Mouse (Mus musculus) liver, embryonic 14.5 days (tissue): ENCODE data around the gene Omp. TPM values are rescaled to one million over a fixed set of nuclear protein-coding genes. Genes with fewer than 3 reads are reported as not detected.
A peak's percentile ranks its signal among the peaks of the same experiment; 100 is the strongest.

ENCODE experiments used
- ATAC-seq: fragments of 200-750 bp; cut with Nextera tagmentation; 2 replicates; pipeline ENCODE4 v1.8.0; 2017; ENCODE audit warnings: moderate number of reproducible peaks, mild to moderate bottlenecking, moderate library complexity; ENCODE audit not compliant: insufficient read depth
- DNase-seq, 3 experiments: peaks; one replicate each; pipeline ENCODE4 v3.0.0-alpha.2; 2012 to 2013; ENCODE audit warnings: low read depth in 3 of 3, low spot score in 3 of 3
- H3K27ac ChIP-seq: fragments of 300-500 bp; sonication (generic); 2 replicates; pipeline ENCODE4 v1.5.1; 2014; ENCODE audit warnings: moderate library complexity, mild to moderate bottlenecking, control low read depth, inconsistent platforms
- H3K27me3 ChIP-seq: fragments of 300-500 bp; sonication (generic); 2 replicates; pipeline ENCODE4 v1.6.1; 2014; ENCODE audit warnings: mild to moderate bottlenecking, low read length, moderate library complexity; ENCODE audit not compliant: control insufficient read depth, insufficient read depth
- H3K36me3 ChIP-seq: fragments of 300-500 bp; sonication (generic); replicated peaks from 2 replicates; pipeline ENCODE4 v1.6.1; 2014; ENCODE audit warnings: low read depth; ENCODE audit not compliant: control insufficient read depth, insufficient read depth
- H3K4me1 ChIP-seq, 2 experiments: fragments of 200-500 bp in 1 of 2; fragments of 300-500 bp in 1 of 2; sonication (generic) in 1 of 2; replicated peaks; 2 replicates each; pipeline ENCODE4 v1.6.1; 2012 to 2014; ENCODE audit warnings: antibody characterized with exemption in 1 of 2, inconsistent platforms in 1 of 2, low read length in 1 of 2; ENCODE audit not compliant: control insufficient read depth in 2 of 2, insufficient read depth in 2 of 2
- H3K4me2 ChIP-seq: fragments of 300-500 bp; sonication (generic); 2 replicates; pipeline ENCODE4 v1.6.1; 2014; ENCODE audit warnings: low read depth, mild to moderate bottlenecking, control low read depth, moderate library complexity
- H3K4me3 ChIP-seq, 2 experiments: fragments of 200-500 bp in 1 of 2; fragments of 300-500 bp in 1 of 2; sonication (generic) in 1 of 2; 2 replicates each; pipeline ENCODE4 v1.5.1; 2012 to 2014; ENCODE audit warnings: low read depth in 2 of 2, low read length in 2 of 2, mild to moderate bottlenecking in 2 of 2, control low read depth in 1 of 2, inconsistent platforms in 1 of 2, moderate library complexity in 1 of 2; ENCODE audit not compliant: insufficient read depth in 1 of 2
- H3K9ac ChIP-seq: fragments of 300-500 bp; sonication (generic); replicated peaks from 2 replicates; pipeline ENCODE4 v1.6.1; 2014; ENCODE audit warnings: mild to moderate bottlenecking, control low read depth, moderate library complexity
- H3K9me3 ChIP-seq: fragments of 300-500 bp; sonication (generic); 2 replicates; pipeline ENCODE4 v1.6.1; 2016; ENCODE audit warnings: low read length, mixed read lengths; ENCODE audit not compliant: control insufficient read depth
- CTCF ChIP-seq: IDR thresholded peaks from 2 replicates; pipeline ENCODE4 v1.5.1; 2016; ENCODE audit warnings: antibody characterized with exemption, low read depth, control low read depth
- EP300 ChIP-seq: IDR thresholded peaks from 2 replicates; pipeline ENCODE4 v1.6.1; 2016; ENCODE audit warnings: antibody characterized with exemption, low read depth
- WGBS: fragments of 180-500 bp; shearing (Covaris S2); extraction: QIAGEN DNeasy Blood & Tissue Kit; methylation state at CpG from one replicate; pipeline ENCODE4 v1.1.7; 2014; ENCODE audit not compliant: insufficient replicate concordance; 5-methylcytosine and 5-hydroxymethylcytosine counted together
- polyA plus RNA-seq, 2 experiments: library from polyadenylated mRNA; depleted of rRNA in 1 of 2; stranded (reverse) in 1 of 2; unstranded in 1 of 2; fragments of >200 nt; fragmentation: Nextera tagmentation in 1 of 2; extraction: Ambion mirVana in 1 of 2; gene quantifications; 2 replicates each; pipeline versions ENCODE4 v1.2.1 to v1.2.3; 2012 to 2014

The Omp gene
- polyA plus RNA-seq, 2 experiments = 0.44 to 0.61 TPM

GRCm38 (mm10) chr7:98171141-98172073, 26.1 kb upstream of the Omp start:
- TF ChIP-seq EP300 (no peak; the same call in 1 of the 2 replicates), CTCF (no peak)
- no peaks in the 10 kb centered on the region for H3K9me3 ChIP-seq
- peaks cover 65 to 68% of the 10 kb centered on the region in 2 experiments for H3K4me1 ChIP-seq
- peak overlapping the region; percentile 96 for H3K27ac ChIP-seq
- no peaks in the 10 kb centered on the region for H3K27me3 ChIP-seq
- peak; percentile 72 to 77 (median 72) for DNase-seq
- H3K9ac ChIP-seq = peak overlapping the region; percentile 66
- ATAC-seq = peak; percentile 83
- H3K4me3 ChIP-seq = peak overlapping the region; percentile 39 to 52
- no peaks in the 10 kb centered on the region; the same call in 1 of the 2 replicates for H3K36me3 ChIP-seq
- peak overlapping the region; percentile 85 for H3K4me2 ChIP-seq
- 20% methylated on average over 6 of the region's 6 CpGs for WGBS

DNA sequence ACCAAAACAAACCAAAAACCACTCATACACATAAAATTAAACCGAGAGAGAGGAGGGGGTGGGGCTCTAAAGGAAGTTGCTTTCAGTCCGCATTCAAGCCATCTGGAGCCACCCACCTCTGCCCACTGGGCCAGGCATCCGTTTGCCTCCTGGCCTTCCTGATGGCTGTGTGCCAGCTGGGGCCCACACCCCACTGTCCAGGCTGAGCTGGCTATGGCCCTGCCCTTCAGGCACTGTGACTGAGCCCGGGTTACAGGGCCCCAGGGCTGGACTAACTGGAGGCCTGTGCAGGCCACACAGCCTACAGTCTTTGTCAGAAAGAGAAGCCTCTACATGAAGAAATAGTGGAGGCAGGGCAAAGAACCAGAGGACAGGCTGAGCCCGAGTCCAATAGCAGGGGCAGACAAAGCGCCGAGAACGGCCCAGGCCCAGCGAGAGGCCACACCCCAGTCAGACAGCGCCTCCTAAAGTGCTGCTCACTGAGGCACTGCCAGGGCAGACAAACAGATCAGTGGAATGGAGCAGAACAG, 19.8 kb upstream of the Omp start:
- H3K4me3 ChIP-seq = 0 out of 4 replicates have a peak overlapping the region, but pooled peaks of 1 of the 2 experiments have one; percentile 3
- H3K9me3 ChIP-seq = no peaks in the 10 kb centered on the region
- peaks cover 21 to 43% of the 10 kb centered on the region in 2 experiments for H3K4me1 ChIP-seq
- H3K4me2 ChIP-seq = peak overlapping the region; percentile 49
- WGBS = 26% methylated on average over 10 of the region's 10 CpGs
- H3K36me3 ChIP-seq = peaks cover 14% of the 10 kb centered on the region
- H3K27ac ChIP-seq = peak overlapping the region; percentile 5
- DNase-seq (no peak), ATAC-seq (peak; percentile 71)
- H3K27me3 ChIP-seq = no peaks in the 10 kb centered on the region
- TF ChIP-seq EP300 = no peak
- peak; percentile 70 for TF ChIP-seq CTCF
- peak overlapping the region; percentile 14 for H3K9ac ChIP-seq

DNA sequence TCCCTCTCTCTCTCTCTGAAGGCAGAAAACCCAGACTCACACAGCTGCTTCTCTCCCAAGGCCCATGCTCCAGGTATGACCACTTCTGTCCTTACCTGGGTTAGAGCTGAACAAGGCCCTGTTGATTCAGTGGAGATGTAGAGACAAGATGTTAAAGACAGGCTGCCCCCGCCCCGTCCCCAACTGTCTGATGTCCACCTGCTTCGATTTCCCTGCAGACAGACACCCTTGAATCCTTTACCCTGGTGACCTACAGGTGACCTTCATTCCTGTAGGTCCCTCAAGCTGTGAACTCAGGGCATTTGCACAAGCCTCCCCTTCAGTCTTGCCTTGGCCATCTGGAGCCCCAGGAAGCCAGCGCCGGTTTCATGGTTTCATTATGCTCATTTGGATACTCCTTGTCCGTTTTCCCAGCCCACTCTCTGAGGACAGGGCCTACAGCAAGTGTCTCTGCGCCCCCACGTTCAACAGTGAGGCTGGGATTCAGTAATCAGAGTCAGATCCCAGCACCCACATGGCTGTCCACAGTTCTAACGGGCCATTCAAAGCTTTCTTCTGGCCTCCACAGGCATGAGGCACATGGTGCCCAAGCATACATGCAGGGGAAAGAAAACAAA, 19.2 kb upstream of the Omp start:
- H3K9ac ChIP-seq = peak overlapping the region; percentile 14; the same call in 1 of the 2 replicates
- ATAC-seq (no peak), DNase-seq (no peak)
- WGBS = 68% methylated on average over 9 of the region's 9 CpGs
- H3K27me3 ChIP-seq = no peaks in the 10 kb centered on the region
- H3K4me2 ChIP-seq = no peak overlapping the region
- H3K9me3 ChIP-seq = no peaks in the 10 kb centered on the region
- H3K36me3 ChIP-seq = peaks cover 14% of the 10 kb centered on the region
- peak overlapping the region; percentile 5; the same call in 1 of the 2 replicates for H3K27ac ChIP-seq
- no peak for TF ChIP-seq EP300
- no peak for TF ChIP-seq CTCF
- H3K4me3 ChIP-seq = no peak overlapping the region
- H3K4me1 ChIP-seq = peaks cover 17 to 41% of the 10 kb centered on the region in 2 experiments

DNA sequence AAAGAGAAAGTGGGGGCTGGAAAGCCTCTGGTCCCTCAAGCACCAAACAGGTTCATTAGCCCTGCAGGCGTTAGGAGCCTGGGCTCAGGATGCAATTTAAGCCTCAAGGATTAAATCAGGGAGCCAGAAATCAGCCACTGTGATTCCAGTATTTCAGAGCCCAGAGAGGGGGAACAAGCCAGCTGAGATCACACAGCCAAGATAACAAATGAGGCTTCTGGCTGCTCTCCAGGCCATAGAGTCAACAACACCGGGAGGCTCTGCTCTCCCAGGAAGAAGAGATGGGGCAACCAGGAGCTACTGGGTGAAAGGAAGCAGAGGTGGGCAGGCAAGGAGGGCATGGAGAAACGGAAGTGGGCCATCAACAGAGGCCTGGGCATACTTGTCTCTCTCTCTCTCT, 18.4 kb upstream of the Omp start:
- ATAC-seq (no peak), DNase-seq (no peak)
- no peaks in the 10 kb centered on the region for H3K27me3 ChIP-seq
- no peaks in the 10 kb centered on the region for H3K9me3 ChIP-seq
- H3K9ac ChIP-seq = no peak overlapping the region
- no peak overlapping the region for H3K27ac ChIP-seq
- TF ChIP-seq EP300 (no peak), CTCF (no peak)
- H3K4me3 ChIP-seq = no peak overlapping the region
- peaks cover 19 to 45% of the 10 kb centered on the region in 2 experiments for H3K4me1 ChIP-seq
- 60% methylated on average over 3 of the region's 3 CpGs for WGBS
- no peak overlapping the region for H3K4me2 ChIP-seq
- H3K36me3 ChIP-seq = peaks cover 14% of the 10 kb centered on the region

DNA sequence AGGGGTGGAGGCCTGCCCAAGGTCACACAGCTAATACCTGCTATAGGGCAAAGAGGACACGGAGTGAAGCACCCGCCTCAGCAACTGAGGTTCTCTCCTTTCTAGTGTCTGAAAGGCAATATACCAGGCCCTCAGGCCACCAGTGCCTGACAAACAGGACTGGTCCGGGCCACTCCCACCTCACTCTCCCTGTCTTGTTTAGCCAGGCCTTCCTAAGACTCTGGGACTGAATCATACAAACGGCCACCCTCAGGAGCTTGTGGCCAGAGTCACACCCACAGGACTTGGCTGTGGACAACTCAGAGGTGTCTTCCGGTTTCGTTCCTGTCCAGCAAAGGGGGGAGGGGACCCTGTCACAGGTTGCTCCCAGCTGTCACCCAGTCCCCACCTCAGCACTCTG, 16.9 kb upstream of the Omp start:
- peaks cover 34 to 60% of the 10 kb centered on the region in 2 experiments for H3K4me1 ChIP-seq
- H3K36me3 ChIP-seq = peaks cover 16% of the 10 kb centered on the region
- DNase-seq (no peak), ATAC-seq (no peak)
- no peaks in the 10 kb centered on the region for H3K27me3 ChIP-seq
- WGBS = 71% methylated on average over 6 of the region's 6 CpGs
- H3K9me3 ChIP-seq = no peaks in the 10 kb centered on the region
- no peak overlapping the region for H3K4me3 ChIP-seq
- H3K27ac ChIP-seq = no peak overlapping the region
- H3K4me2 ChIP-seq = no peak overlapping the region
- no peak overlapping the region for H3K9ac ChIP-seq
- TF ChIP-seq EP300 (no peak), CTCF (no peak)
